Mouse (Mus musculus): ENCODE results near the gene Cops9. TPM values are rescaled to one million over a fixed set of nuclear protein-coding genes. Genes with fewer than 3 reads are reported as not detected.
A peak's percentile ranks its signal among the peaks of the same experiment; 100 is the strongest.

Gene Cops9
- total RNA-seq, 2 experiments from 2014 or later = 149 to 180 TPM

DNA sequence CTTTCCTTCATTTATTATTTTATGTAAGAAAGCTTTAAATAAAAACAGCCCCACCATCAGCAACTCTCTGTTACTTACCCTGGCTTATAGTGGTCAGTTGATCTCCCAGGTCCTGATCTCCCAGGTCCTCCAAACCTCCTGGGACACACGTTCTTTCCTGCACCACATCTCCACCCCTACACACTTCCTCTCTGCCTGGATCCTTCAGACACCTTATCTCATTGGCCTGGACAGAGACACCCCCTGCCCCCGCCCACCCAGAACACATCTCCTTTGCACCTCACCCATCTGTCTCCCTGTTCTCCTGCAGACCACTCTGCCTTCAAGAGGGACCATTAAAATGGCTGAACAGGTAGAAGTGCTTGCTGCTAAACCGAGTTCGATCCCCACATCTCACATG, 5.2 kb upstream of the Cops9 start:
- ATAC-seq (replicated peaks; ENCODE audit: poor library complexity) = no peak

GRCm38 (mm10) chr1:92646601-92647000, 4.8 kb upstream of the Cops9 start:
- ATAC-seq (replicated peaks; ENCODE audit: poor library complexity) = no peak

DNA sequence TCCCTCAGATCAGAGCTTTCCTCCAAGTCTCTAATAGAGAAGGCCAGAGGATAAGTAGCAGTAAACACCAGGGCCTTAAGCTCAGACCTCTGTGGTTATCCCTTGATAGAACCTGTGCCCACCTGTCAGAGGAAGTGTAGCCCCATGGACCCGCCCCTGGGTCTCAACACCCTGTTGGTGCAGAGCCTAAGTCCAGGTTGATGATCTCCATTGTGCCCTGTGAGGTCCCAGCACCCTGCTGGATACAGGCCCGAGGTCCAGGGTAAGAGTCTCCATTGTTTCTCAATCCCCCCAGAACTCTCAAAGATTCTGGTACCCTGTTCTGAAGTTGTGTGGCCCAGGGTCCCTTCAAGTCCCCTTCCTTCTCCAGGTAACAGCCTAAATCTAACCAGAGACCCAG, 4.3 kb upstream of the Cops9 start:
- no peak for ATAC-seq (replicated peaks; ENCODE audit: poor library complexity)

GRCm38 (mm10) chr1:92644916-92645315, 3.1 kb upstream of the Cops9 start:
- ATAC-seq (replicated peaks; ENCODE audit: poor library complexity) = no peak

- no peak for ATAC-seq (replicated peaks; ENCODE audit: poor library complexity)
These were observed 1.9 kb upstream of the Cops9 start for GRCm38 (mm10) chr1:92643691-92644090.

DNA sequence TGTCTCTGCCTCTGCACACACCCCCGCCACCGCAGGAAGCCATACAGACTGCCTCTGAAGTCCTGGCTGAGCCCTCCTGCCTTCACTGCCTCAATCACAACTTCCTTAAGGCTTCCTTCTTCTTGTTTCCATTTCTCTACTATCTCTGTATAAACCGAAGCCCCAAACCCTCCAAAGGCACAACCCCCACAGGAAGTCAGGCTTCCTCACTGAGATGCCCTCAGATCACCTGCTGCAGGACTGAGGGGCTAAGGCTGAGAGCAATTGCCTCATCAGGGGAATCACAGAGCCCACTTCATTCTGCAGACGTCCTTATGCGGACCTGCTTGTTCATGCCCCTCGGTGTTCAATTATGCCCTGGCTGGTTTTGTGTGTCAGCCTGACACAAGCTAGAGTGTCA, 1.4 kb downstream of the Cops9 start:
- ATAC-seq (replicated peaks; ENCODE audit: poor library complexity) = no peak; the same call in 1 of the 2 replicates

DNA sequence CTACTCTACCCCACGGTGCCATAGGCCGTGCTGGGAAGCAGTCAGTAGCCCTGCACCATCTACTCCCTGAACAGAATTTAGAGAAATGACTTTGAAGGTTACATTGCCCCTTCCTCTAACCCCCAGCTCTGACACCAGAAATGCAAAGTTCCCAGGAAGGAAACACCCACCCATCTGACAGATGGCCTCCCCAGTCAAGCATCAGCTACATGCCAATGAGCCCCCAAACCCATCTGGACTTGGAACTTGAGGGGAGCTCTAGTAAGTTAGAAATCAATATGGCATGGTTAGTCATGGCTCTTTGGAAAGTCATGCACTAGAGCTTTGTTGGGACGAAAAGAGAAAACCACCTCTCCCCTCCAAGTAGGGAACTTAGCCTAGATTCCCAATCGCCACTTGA, 3.0 kb downstream of the Cops9 start:
- ATAC-seq (replicated peaks; ENCODE audit: poor library complexity) = no peak

- no peak for ATAC-seq (replicated peaks; ENCODE audit: poor library complexity)
These were observed 3.6 kb downstream of the Cops9 start for GRCm38 (mm10) chr1:92638181-92638580.

DNA sequence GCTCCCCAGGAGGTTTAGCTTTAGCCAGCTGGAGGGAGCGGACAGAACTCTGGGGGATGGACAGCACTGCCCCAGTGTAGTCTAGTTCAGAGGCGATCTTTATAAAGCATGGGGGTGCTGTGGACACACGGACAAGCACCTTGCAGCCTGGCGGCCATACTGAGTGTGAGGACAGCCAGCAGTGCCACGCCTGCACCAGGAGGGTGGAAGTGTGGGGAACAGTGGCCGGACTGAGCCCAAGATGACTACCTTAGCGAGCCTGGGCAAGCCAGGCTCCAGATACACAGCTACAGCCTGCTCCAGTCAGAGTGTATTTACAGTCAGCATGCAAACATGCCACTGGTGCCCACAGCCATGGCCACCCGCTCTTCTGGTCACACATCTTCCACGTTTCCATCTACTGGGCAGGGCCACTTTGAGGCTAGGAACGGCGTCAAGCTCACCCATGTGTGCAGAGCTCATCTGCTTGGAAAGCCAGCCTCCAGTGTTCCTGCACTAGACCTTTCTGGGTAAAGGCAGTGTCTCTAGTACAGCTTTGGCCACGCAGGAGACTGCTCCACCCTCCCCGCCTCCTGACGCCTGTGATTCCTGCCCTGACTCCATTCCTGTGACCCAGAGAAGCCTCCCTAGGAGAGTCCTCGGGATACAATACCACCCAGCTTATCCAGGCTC, 4.1 kb downstream of the Cops9 start:
- ATAC-seq (replicated peaks; ENCODE audit: poor library complexity) = no peak

GRCm38 (mm10) chr1:92636676-92637075, 5.1 kb downstream of the Cops9 start:
- no peak for ATAC-seq (replicated peaks; ENCODE audit: poor library complexity)

GRCm38 (mm10) chr1:92636015-92636414, 5.8 kb downstream of the Cops9 start:
- no peak for ATAC-seq (replicated peaks; ENCODE audit: poor library complexity)

DNA sequence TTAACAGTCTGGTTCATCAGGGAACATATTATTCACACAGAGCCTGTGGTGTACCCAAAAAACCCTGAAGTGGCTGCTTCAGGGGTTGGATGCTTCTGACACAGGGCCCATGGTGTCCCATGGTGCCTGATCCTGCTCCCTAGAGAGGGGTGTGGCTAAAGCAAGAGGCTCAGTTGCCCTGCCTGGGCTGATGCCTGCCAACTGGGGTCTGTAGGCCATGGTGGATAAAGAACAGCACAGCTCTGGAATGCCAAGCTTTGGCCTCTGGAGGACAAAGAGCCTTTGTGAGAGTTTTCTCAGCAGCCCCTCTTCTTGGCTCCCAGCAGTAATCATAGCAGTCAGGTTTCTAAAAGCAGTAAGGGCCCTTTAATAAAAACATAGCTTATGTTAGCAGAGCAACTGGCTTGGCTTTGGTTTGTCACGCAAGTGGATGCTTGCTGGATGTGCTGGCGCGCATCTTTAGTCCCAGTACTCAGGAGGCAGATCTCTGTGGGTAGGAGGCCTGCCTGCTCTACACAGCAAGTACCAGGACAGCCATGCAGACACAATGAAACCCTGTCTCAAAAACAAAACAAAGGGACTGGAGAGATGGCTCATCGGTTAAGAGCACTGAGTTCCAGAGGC, 6.7 kb downstream of the Cops9 start:
- ATAC-seq (replicated peaks; ENCODE audit: poor library complexity) = no peak

DNA sequence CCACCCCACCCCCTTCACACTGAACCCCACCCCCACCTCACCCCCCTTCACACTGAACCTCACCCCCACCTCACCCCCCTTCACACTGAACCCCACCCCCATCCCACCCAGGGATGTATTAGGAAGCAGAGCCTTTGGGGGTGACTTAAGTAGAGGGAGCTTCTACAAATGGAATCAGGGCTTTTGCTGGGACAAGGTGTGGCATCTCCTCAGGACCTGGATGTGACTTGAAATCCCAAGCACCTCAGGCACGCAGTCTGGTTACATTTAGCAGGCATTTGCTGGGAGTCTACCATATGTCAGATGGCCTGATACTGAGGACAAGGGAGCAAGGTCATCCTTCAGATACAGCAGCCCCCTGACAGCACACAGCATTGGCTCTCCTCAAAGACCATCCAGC, 7.2 kb downstream of the Cops9 start:
- ATAC-seq (replicated peaks; ENCODE audit: poor library complexity) = no peak

DNA sequence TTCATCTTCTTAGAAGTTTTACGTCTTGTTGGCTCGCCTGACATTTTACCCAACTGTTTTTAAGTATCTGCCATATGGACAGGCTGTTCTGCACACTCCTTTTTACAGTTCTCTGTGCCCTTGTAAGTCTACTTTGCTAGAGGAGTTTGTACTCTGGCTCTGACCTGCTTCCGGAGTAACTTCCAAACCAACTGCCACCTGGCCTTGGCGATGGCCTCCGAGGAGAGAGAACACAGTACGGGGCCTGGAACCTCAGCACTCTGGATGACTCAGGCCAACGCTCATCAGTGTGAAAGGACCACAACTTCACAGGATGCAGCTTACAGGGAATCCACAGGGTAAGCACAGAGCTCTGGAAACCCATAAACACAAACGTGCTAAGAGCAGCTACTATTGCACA, 8.1 kb downstream of the Cops9 start:
- ATAC-seq (replicated peaks; ENCODE audit: poor library complexity) = no peak

DNA sequence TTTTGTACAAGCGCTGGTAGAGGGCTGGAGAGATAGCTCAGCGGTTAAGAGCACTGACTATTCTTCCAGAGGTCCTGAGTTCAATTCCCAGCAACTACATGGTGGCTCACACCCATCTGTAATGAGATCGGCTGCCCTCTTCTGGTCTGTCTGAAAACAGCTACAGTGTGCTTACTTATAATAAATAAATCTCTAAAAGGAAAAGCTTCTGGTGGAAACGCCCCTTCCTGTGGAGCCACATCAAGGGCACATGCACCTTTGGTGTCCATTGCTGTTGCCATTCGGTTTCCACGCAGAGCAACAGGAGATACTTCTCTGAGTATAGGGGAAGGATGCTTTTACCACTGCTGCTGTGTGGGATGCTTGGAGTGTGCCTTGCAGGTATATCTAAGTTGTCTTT, 8.8 kb downstream of the Cops9 start:
- no peak for ATAC-seq (replicated peaks; ENCODE audit: poor library complexity)

- no peak for ATAC-seq (replicated peaks; ENCODE audit: poor library complexity)
These were observed 9.6 kb downstream of the Cops9 start for GRCm38 (mm10) chr1:92632196-92632595.

GRCm38 (mm10) chr1:92628227-92628626, 13.6 kb downstream of the Cops9 start:
- 0 out of 2 replicates have a peak, but pooled peaks have one; percentile 23 for ATAC-seq (replicated peaks; ENCODE audit: poor library complexity)

- no peak for ATAC-seq (replicated peaks; ENCODE audit: poor library complexity)
These were observed 23.4 kb downstream of the Cops9 start for GRCm38 (mm10) chr1:92618360-92618759.

GRCm38 (mm10) chr1:92617488-92617887, 24.3 kb downstream of the Cops9 start, which contains the start of gene Olfr12:
Gene Olfr12 (plus strand): TSS chr1:92617788.
- ATAC-seq (replicated peaks; ENCODE audit: poor library complexity) = no peak

DNA sequence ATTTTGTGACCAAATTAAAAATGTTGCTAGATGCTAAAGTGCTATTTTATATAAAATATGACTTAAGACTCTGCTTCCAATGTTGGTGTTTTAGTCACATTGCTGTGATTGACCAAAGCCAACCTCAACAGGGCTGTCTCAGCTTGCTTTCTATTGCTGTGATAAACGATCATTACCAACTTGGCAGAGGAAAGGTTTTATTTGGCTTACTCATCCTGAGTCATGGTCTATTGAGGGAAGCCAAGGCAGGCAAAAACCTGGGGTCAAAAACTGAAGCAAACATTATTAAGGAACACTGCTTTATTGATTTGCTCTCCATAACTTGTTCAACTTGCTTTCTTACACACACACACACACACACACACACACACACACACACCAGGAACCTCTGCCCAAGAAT, 25.7 kb downstream of the Cops9 start:
- no peak for ATAC-seq (replicated peaks; ENCODE audit: poor library complexity)

GRCm38 (mm10) chr1:92614516-92614915, 27.3 kb downstream of the Cops9 start:
- no peak for ATAC-seq (replicated peaks; ENCODE audit: poor library complexity)

DNA sequence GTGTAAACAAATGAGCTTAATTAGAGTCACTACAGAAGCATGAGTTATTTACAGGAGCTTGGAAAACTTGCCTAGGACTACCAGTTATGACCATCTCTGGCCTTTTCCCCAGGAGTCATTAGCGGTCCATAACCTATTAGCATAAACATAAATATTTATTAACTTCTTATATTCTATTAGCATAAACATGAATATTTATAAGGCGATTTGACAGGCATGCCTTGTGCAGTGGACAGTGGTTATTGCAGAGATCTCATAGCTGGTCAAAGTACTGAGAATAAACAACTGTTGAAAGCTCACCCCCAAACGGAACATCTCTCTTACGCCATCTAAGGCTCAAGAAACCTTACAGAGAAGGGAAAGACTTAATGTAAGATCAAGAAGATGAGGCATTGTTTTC, 28.6 kb downstream of the Cops9 start:
- ATAC-seq (replicated peaks; ENCODE audit: poor library complexity) = no peak

DNA sequence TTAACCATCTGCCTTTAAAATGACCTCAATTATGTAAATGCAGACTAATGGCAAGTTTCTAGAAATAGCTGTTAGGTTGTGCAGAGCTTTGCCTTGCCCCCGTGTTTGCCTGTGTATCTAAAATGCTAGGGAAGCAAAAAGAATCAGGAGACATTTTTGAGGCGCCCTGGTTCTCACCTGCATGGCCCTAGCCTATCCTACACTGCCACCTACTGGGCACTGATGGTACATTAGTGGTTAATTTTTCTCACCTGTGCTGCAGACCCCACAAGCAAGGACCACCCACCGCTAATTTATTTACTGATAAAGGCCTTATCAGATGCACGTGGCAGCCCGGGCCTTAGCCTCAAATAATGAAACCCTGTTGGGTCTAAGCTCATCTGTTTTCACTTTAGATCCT, 30.8 kb downstream of the Cops9 start:
- peak; percentile 76 for ATAC-seq (replicated peaks; ENCODE audit: poor library complexity)

Data from megakaryocyte progenitor cell, adult 5-6 weeks (primary cell).